Mouse (Mus musculus) inflammation-experienced regulatory T-cells (primary cell): ENCODE data around the gene Pts. TPM values are rescaled to one million over a fixed set of nuclear protein-coding genes. Genes with fewer than 3 reads are reported as not detected.

Experiments used
- polyA plus RNA-seq, 2 experiments: library from polyadenylated mRNA; unstranded; fragments of 100-300 nt; shearing (Covaris generic); gene quantifications; one replicate each; pipeline ENCODE4 v1.2.1; 2017

Gene Pts
- polyA plus RNA-seq = 100 to 1,000 TPM; 113 to 121 TPM

GRCm38 (mm10) chr9:50528293-50528892 is at the start of gene Pts:
Pts (minus strand) TSS chr9:50528724.

GRCm38 (mm10) chr9:50561145-50561917 is 32.8 kb upstream of the Pts start, which contains the start of gene Tex12:
Tex12 (minus strand) TSS chr9:50561325.

GRCm38 (mm10) chr9:50555094-50555446 is 26.5 kb upstream of the Pts start, which contains the start of gene Bco2:
Bco2 (minus strand) TSS chr9:50555181.

GRCm38 (mm10) chr9:50554241-50555093 is 25.9 kb upstream of the Pts start, which contains the start of gene Il18:
Il18 (plus strand) TSS chr9:50554827.

GRCm38 (mm10) chr9:50494311-50494710 is 34.2 kb downstream of the Pts start, which contains the start of gene Plet1:
Plet1 (plus strand) TSS chr9:50494525.

Other genes starting within 250 kb of the Pts start
- gene Rpl10-ps3, start 183.8 kb downstream of the Pts start, polyA plus RNA-seq = 100 to 1,000 TPM; 510 to 548 TPM
- 1 to 10 TPM in 1 of 2 experiments, not detected in 1; 5.6 TPM for gene Plet1, start 34.2 kb downstream of the Pts start, polyA plus RNA-seq
- gene Il18, start 26.1 kb upstream of the Pts start, polyA plus RNA-seq = 1 to 10 TPM in 1 of 2 experiments, under 1 TPM in 1; 0.33 to 4.7 TPM
- gene Bco2, start 26.5 kb upstream of the Pts start, polyA plus RNA-seq = under 1 TPM in 1 of 2 experiments, not detected in 1; 0.35 TPM
- under 1 TPM in 1 of 2 experiments, not detected in 1; 0.56 TPM for gene Tex12, start 32.6 kb upstream of the Pts start, polyA plus RNA-seq
- 100 to 1,000 TPM; 153 to 163 TPM for gene Sdhd, start 75.1 kb upstream of the Pts start, polyA plus RNA-seq
- gene Timm8b, start 75.2 kb upstream of the Pts start, polyA plus RNA-seq = 10 to 100 TPM; 85.5 to 92.1 TPM
- gene Pih1d2, start 88.6 kb upstream of the Pts start, polyA plus RNA-seq = 1 to 10 TPM in 1 of 2 experiments, under 1 TPM in 1; 0.93 to 1.1 TPM
- 10 to 100 TPM; 23.6 to 30.3 TPM for gene Nkapd1, start 88.7 kb upstream of the Pts start, polyA plus RNA-seq
- gene Dlat, start 131.1 kb upstream of the Pts start, polyA plus RNA-seq = 10 to 100 TPM; 40.4 to 49.8 TPM
- gene Dixdc1, start 210.8 kb upstream of the Pts start, polyA plus RNA-seq = 1 to 10 TPM in 1 of 2 experiments, under 1 TPM in 1; 0.77 to 1.2 TPM
- gene 2310030G06Rik, start 217.8 kb upstream of the Pts start, polyA plus RNA-seq = 1 to 10 TPM in 1 of 2 experiments, not detected in 1; 1.4 TPM
- gene Cryab, start 222.6 kb upstream of the Pts start, polyA plus RNA-seq = 1 to 10 TPM in 1 of 2 experiments, under 1 TPM in 1; 0.39 to 1.0 TPM
- not detected for gene Hspb2, start 223.6 kb upstream of the Pts start, polyA plus RNA-seq
- 1 to 10 TPM; 4.7 to 9.9 TPM for gene Fdxacb1, start 239.5 kb upstream of the Pts start, polyA plus RNA-seq
- 10 to 100 TPM; 22.4 to 27.9 TPM for gene Alg9, start 246.3 kb upstream of the Pts start, polyA plus RNA-seq
- gene 1110032A03Rik, start 246.8 kb upstream of the Pts start, polyA plus RNA-seq = 10 to 100 TPM in 1 of 2 experiments, 1 to 10 TPM in 1; 7.2 to 16.3 TPM